Mouse (Mus musculus): Measurements from ENCODE around the gene Oca2. TPM values are rescaled to one million over a fixed set of nuclear protein-coding genes. Genes with fewer than 3 reads are reported as not detected.

Oca2 gene
- polyA plus RNA-seq (2015; fragmentation: Nextera tagmentation; extraction: Ambion mirVana): not detected in 2 replicates

DNA sequence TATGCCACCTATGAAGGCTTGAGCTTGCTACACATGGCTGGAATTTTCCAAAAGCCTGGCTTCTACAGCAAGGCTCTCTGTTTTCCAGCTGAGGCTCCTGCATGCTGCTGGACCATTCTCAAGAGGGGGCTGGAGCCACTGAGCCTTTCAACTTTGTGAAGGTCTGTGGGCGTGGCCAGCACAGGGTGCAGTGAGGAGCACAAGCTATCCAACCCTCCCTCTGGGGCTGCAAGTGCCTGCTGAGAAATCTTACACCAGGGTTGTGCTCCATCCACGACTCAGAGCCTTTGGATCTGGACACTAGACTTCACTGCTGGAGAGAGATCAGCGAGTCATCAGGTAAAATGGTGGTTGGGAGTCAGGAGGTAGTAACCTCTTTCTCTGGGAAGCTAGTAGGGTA lies at the start of gene Oca2:
Oca2 (plus strand) TSS at position 218 of the 400 bp plus-strand sequence.
- Histone ChIP-seq H3K27ac (no peak within 1 kb of the TSS), H3K4me1 (replicated peaks) (no peaks in the 10 kb centered on the region), H3K4me2 (no peak within 1 kb of the TSS), H3K36me3 (no peaks in the 10 kb centered on the region), H3K4me3 (no peak within 1 kb of the TSS), H3K9ac (no peak within 1 kb of the TSS), H3K27me3 (no peaks in the 10 kb centered on the region), H3K9me3 (replicated peaks) (no peaks in the 10 kb centered on the region)
- WGBS: 43% methylated on average over 3 of the region's 3 CpGs
- ATAC-seq (replicated peaks; ENCODE audit: insufficient number of reproducible peaks, insufficient read depth, low FRiP score, low read depth): no peak

DNA sequence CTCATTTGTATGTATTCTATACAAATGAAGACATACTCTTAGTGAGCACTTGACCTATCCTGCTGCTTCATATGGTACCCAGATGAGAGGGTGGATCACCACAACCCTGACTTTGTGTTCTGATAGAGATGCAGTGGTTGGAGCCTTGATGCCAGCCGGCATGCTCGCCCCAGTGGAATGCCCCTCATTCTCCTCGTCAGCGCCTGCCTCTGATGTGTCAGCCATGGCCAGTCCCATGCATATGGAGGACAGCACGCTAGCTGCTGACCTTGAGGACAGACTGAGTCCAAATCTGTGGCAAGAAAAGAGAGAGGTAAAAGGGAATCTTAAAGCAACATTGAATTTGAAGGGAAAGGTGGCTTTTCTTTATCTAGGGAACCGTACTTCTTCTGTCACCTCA lies 48.5 kb upstream of the Oca2 start:
- H3K27ac ChIP-seq: no peak overlapping the region
- no peaks in the 10 kb centered on the region for H3K4me1 ChIP-seq (replicated peaks)
- ATAC-seq (replicated peaks; ENCODE audit: insufficient number of reproducible peaks, insufficient read depth, low FRiP score, low read depth): no peak
- H3K4me2 ChIP-seq: no peak overlapping the region
- WGBS: 67% methylated on average over 6 of the region's 6 CpGs
- H3K4me3 ChIP-seq: no peak overlapping the region
- peaks cover 53% of the 10 kb centered on the region for H3K36me3 ChIP-seq
- no peaks in the 10 kb centered on the region for H3K9me3 ChIP-seq (replicated peaks)
- no peaks in the 10 kb centered on the region for H3K27me3 ChIP-seq
- H3K9ac ChIP-seq: no peak overlapping the region

DNA sequence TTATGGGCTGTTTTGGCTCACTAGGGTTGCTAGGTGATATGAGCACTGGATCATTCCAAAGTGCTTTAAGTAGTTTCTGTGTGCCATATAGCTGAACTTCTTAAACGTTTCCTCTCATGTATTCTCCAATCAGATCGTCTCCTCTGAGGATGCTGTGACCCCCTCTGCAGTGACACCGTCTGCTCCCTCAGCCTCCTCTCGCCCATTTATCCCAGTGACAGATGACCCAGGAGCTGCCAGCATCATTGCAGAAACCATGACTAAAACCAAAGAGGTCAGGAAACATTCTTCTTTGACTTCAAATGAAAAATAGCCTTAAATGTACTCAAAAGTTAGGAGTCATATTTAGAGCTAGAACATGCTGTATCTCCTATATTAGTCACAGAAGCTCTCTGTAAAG lies 47.9 kb upstream of the Oca2 start:
- Histone ChIP-seq H3K36me3 (peaks cover 57% of the 10 kb centered on the region), H3K27ac (no peak overlapping the region), H3K4me2 (no peak overlapping the region), H3K4me1 (replicated peaks) (no peaks in the 10 kb centered on the region), H3K4me3 (no peak overlapping the region), H3K9ac (no peak overlapping the region), H3K27me3 (no peaks in the 10 kb centered on the region), H3K9me3 (replicated peaks) (no peaks in the 10 kb centered on the region)
- ATAC-seq (replicated peaks; ENCODE audit: insufficient number of reproducible peaks, insufficient read depth, low FRiP score, low read depth): no peak
- WGBS: 69% methylated on average over 4 of the region's 4 CpGs

DNA sequence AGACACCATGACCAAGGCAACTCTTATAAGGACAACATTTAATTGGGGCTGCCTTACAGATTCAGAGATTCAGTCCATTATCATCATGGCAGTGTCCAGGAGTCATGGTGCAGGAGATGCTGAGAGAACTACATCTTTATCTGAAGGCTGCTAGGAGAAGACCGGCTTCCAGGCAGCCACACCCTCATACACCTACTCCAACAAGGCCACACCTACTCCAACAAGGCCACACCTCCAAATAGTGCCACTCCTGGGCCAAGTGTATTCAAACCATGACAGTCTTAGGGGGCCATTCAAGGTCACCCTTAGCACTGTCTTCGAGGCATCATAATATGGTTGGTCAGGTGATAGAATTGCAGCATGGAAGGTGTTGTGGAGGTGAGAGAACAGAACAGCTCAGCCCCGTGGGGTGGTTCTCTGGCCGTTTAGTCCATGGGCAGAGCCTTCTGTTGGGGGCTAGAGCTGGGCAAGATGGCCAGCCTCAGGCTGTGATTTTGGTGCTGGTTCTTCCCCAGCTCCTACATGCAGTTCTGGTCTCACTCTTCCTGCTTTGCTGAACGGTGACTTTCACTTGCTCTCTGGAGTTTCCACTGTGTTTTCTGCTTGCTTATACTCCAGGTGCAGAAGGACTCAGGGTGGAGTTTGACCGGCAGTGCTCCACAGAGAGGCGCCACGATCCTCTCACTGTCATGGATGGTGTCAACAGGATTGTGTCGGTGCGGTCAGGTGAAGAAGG lies 37.9 kb upstream of the Oca2 start:
- H3K4me1 ChIP-seq (replicated peaks): no peaks in the 10 kb centered on the region
- 93% methylated on average over 10 of the region's 10 CpGs for WGBS
- H3K36me3 ChIP-seq: peaks cover 62% of the 10 kb centered on the region
- H3K4me2 ChIP-seq: no peak overlapping the region
- no peak overlapping the region for H3K9ac ChIP-seq
- H3K27me3 ChIP-seq: no peaks in the 10 kb centered on the region
- ATAC-seq (replicated peaks; ENCODE audit: insufficient number of reproducible peaks, insufficient read depth, low FRiP score, low read depth): no peak
- no peaks in the 10 kb centered on the region for H3K9me3 ChIP-seq (replicated peaks)
- H3K4me3 ChIP-seq: no peak overlapping the region
- no peak overlapping the region for H3K27ac ChIP-seq

DNA sequence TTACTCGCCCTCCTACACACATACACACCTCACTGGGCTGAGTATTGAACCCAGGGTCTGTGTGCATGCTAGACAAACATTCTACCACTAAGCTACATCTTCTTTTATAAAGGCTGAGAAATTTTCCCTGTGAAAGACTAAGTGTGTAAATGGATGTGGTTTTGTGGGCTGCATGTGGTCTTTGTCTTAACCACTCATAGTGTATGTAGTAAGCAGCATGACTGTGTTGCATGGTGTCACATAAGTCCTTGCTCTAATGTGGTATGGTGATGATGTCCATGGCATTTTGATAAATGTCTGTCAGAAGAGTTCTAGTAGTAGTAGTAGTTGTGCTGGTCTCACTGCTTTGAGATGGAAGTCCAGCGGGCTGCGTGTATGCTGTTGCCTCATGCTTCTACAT lies 36.7 kb upstream of the Oca2 start:
- no peak for ATAC-seq (replicated peaks; ENCODE audit: insufficient number of reproducible peaks, insufficient read depth, low FRiP score, low read depth)
- Histone ChIP-seq H3K9ac (no peak overlapping the region), H3K4me2 (no peak overlapping the region), H3K4me1 (replicated peaks) (no peaks in the 10 kb centered on the region), H3K9me3 (replicated peaks) (no peaks in the 10 kb centered on the region), H3K36me3 (peaks cover 60% of the 10 kb centered on the region), H3K4me3 (no peak overlapping the region), H3K27me3 (no peaks in the 10 kb centered on the region), H3K27ac (no peak overlapping the region)
- 89% methylated on average over 3 of the region's 3 CpGs for WGBS

DNA sequence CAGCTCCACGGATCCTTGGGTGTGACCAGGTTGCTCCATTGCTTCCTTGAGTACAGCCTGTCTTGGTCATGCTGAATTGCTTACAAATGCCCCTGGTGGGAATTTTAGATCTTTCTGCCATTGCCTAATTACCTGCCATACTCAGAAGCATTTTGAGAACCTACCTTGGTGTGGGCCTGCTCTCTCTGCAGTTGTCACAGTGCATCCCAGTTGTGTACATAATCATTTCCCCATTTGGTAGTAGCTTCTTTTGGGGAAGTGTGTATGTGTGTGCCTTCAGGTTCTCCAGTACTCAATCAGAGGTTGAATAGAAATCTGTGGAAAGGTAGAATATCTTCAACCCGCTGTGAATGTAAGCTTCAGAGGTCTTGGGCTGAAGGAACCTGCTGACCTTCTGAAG lies 36.3 kb upstream of the Oca2 start:
- Histone ChIP-seq H3K4me3 (no peak overlapping the region), H3K27me3 (no peaks in the 10 kb centered on the region), H3K9ac (no peak overlapping the region), H3K27ac (no peak overlapping the region), H3K4me2 (no peak overlapping the region), H3K36me3 (peaks cover 59% of the 10 kb centered on the region), H3K4me1 (replicated peaks) (no peaks in the 10 kb centered on the region), H3K9me3 (replicated peaks) (no peaks in the 10 kb centered on the region)
- WGBS: 85% methylated on average over 2 of the region's 2 CpGs
- ATAC-seq (replicated peaks; ENCODE audit: insufficient number of reproducible peaks, insufficient read depth, low FRiP score, low read depth): no peak

DNA sequence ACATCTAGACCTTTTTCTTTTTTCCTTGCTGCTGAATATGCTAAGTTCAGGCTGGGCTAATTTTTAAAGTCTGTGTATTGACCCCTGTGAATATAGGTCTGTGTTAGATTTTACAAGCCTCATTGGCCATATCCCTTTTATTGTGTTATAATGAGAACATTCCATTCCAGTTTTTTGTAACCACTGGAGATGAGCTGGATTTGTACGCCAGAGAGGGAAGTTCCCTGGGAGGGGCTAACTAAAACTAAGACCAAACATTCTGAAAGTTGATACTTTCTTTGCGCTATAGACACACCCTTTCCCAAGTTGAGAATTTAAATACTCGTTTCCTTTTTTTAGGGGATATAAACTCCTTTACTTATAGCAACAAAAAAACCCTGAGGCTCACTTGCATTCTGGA lies 34.7 kb upstream of the Oca2 start:
- Histone ChIP-seq H3K4me3 (no peak overlapping the region), H3K4me2 (no peak overlapping the region), H3K4me1 (replicated peaks) (no peaks in the 10 kb centered on the region), H3K9ac (no peak overlapping the region), H3K9me3 (replicated peaks) (no peaks in the 10 kb centered on the region), H3K27me3 (no peaks in the 10 kb centered on the region), H3K36me3 (peaks cover 64% of the 10 kb centered on the region), H3K27ac (no peak overlapping the region)
- 82% methylated on average over 3 of the region's 3 CpGs for WGBS
- ATAC-seq (replicated peaks; ENCODE audit: insufficient number of reproducible peaks, insufficient read depth, low FRiP score, low read depth): no peak

DNA sequence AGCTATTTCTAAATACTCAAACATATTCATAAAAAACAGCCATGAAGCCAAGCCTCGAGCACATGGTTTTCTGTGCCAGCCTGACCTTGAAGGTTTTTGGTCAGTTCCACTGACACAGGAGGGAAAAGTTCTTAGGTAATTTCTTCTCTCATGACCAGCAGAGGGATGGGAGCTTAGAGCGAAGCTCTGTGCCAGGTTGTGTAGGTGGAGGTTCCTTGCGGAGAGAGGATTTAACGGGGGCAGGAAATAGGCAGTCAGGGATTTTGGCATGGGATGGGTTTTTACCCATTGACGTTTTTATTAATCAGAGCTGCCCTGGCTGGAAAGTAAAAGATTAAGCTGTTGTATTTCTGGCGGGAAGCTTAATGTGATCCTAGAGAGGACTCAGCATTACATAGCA lies 18.7 kb upstream of the Oca2 start:
- no peak for ATAC-seq (replicated peaks; ENCODE audit: insufficient number of reproducible peaks, insufficient read depth, low FRiP score, low read depth)
- no peak overlapping the region for H3K27ac ChIP-seq
- H3K36me3 ChIP-seq: peaks cover 63% of the 10 kb centered on the region
- no peaks in the 10 kb centered on the region for H3K9me3 ChIP-seq (replicated peaks)
- H3K4me3 ChIP-seq: no peak overlapping the region
- H3K27me3 ChIP-seq: no peaks in the 10 kb centered on the region
- WGBS: 87% methylated on average over 6 of the region's 6 CpGs
- H3K4me1 ChIP-seq (replicated peaks): no peaks in the 10 kb centered on the region
- H3K9ac ChIP-seq: no peak overlapping the region
- no peak overlapping the region for H3K4me2 ChIP-seq

DNA sequence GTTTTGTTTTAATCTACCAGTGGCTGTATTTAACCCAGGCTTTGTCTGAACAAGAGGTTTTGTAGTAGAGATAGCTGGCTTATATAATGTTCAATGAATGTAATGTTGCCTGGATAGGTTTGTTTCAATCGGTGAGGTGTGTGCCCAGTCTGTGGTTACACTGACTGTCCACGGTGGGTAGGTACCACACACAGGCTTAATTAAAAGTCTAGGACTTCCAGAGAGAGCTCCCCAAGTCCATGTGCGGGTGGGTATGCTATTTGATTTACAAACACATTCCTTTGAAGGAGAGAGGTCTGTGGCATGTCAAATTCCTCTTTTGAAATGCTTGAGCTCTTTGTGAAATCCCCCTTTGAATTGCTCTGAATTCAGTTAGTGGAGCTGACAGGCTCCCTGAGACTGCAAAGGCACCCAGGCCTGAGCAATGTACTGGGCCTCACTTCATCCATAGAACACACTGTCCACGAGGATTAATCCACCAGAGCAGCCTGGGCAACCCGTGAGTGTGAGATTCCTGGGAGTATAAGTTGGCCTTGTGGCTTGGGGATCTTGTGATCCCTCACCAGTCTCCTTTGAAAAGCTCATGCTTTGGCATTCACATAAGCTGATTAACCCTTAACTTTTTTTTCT lies 3.7 kb upstream of the Oca2 start:
- no peaks in the 10 kb centered on the region for H3K27me3 ChIP-seq
- 48% methylated on average over 5 of the region's 5 CpGs for WGBS
- no peak overlapping the region for H3K27ac ChIP-seq
- H3K36me3 ChIP-seq: peaks cover 9% of the 10 kb centered on the region
- no peaks in the 10 kb centered on the region for H3K4me1 ChIP-seq (replicated peaks)
- H3K9me3 ChIP-seq (replicated peaks): no peaks in the 10 kb centered on the region
- no peak overlapping the region for H3K4me3 ChIP-seq
- no peak overlapping the region for H3K9ac ChIP-seq
- no peak overlapping the region for H3K4me2 ChIP-seq
- no peak for ATAC-seq (replicated peaks; ENCODE audit: insufficient number of reproducible peaks, insufficient read depth, low FRiP score, low read depth)

DNA sequence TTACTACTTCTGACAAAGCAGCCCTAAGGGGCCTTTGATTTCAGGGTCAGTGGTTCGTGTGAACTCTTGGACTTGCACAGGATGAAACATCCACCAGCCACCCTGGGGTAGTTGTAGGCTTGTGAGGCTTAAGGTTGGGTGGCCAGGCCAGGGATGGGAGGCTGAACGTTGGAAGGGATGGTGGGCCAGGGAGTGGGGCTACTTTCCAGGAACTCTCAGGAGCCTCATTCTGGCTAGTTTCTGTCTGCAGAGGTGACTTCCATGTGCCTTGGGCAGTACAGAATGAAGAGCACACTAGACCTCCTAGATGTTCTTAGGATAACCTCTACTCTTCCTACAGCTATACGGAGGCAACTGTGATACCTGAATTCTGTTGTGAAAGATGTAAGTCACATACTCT lies 2.9 kb upstream of the Oca2 start:
- no peak overlapping the region for H3K4me2 ChIP-seq
- WGBS: 85% methylated on average over 3 of the region's 3 CpGs
- H3K36me3 ChIP-seq: peaks cover 4% of the 10 kb centered on the region; the same call in 1 of the 2 replicates
- H3K27me3 ChIP-seq: no peaks in the 10 kb centered on the region
- H3K27ac ChIP-seq: no peak overlapping the region
- ATAC-seq (replicated peaks; ENCODE audit: insufficient number of reproducible peaks, insufficient read depth, low FRiP score, low read depth): no peak
- H3K4me1 ChIP-seq (replicated peaks): no peaks in the 10 kb centered on the region
- H3K4me3 ChIP-seq: no peak overlapping the region
- H3K9ac ChIP-seq: no peak overlapping the region
- H3K9me3 ChIP-seq (replicated peaks): no peaks in the 10 kb centered on the region

DNA sequence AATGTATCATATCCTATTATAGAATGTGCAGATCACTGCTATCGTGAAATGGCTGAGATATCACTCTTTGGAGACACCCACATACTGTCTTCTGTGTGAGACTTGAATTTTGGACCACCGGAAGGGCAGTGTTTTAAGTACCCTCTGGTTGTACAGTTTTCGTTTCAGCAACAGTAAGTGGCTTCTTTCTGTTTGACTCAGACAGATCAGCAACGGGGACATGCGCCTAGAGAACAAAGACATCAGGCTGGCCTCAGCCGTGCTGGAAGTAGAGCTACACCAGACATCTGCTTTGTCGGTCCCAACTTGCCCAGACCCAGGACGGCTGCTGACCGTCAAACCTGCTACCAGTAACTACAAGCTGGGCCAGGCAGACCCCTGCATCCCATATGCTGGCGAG lies 15.0 kb downstream of the Oca2 start:
- H3K27ac ChIP-seq: no peak overlapping the region
- 72% methylated on average over 10 of the region's 10 CpGs for WGBS
- no peak overlapping the region for H3K4me2 ChIP-seq
- H3K4me3 ChIP-seq: no peak overlapping the region
- H3K9ac ChIP-seq: no peak overlapping the region
- no peaks in the 10 kb centered on the region for H3K36me3 ChIP-seq
- H3K27me3 ChIP-seq: no peaks in the 10 kb centered on the region
- H3K4me1 ChIP-seq (replicated peaks): no peaks in the 10 kb centered on the region
- ATAC-seq (replicated peaks; ENCODE audit: insufficient number of reproducible peaks, insufficient read depth, low FRiP score, low read depth): no peak
- no peaks in the 10 kb centered on the region for H3K9me3 ChIP-seq (replicated peaks)

DNA sequence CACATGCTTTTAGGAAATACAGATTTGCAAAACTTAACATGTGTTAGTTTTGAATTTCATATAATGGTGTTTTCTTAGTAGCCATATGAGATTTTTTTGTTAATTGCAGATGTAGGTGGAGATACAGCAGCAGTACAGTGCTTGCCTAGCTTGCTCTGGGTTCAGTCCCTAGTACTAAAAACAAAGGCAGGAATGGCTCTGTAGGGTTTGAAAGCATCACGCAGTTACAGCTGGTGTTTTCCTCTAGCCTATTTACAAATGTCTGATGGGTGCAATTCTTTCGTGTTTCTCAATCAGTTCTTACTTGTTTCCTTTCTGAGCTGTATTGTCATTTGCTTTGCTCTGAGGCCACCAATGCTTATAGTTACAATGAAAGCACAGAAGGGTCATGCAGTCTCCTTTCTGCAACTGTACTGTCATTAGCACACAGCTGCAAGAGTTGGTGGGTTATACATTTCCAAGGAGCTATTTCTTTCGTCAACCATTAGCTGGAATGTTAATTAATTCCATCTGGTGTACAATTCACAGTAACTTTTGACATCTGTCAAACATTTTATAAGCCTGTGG lies 18.4 kb downstream of the Oca2 start:
- no peaks in the 10 kb centered on the region for H3K9me3 ChIP-seq (replicated peaks)
- no peak for ATAC-seq (replicated peaks; ENCODE audit: insufficient number of reproducible peaks, insufficient read depth, low FRiP score, low read depth)
- no peaks in the 10 kb centered on the region for H3K36me3 ChIP-seq
- H3K4me2 ChIP-seq: no peak overlapping the region
- H3K4me1 ChIP-seq (replicated peaks): no peaks in the 10 kb centered on the region
- H3K27ac ChIP-seq: no peak overlapping the region
- 70% methylated on average over 3 of the region's 3 CpGs for WGBS
- H3K27me3 ChIP-seq: no peaks in the 10 kb centered on the region
- H3K4me3 ChIP-seq: no peak overlapping the region
- no peak overlapping the region for H3K9ac ChIP-seq
